Mouse (Mus musculus) heart, postnatal 0 days (tissue): ENCODE measurements around the gene 1700023F06Rik.

ENCODE experiments used
- CTCF ChIP-seq: IDR thresholded peaks from 2 replicates; pipeline ENCODE4 v1.5.1; 2016; ENCODE audit warnings: antibody characterized with exemption, control low read depth, low read depth
- EP300 ChIP-seq: IDR thresholded peaks from 2 replicates; pipeline ENCODE4 v1.6.1; 2016; ENCODE audit warnings: antibody characterized with exemption, low read depth

- TF ChIP-seq CTCF (no peak), EP300 (no peak)
Observed at GRCm38 (mm10) chr11:103230626-103231025, 22.3 kb upstream of the 1700023F06Rik start.
